Mouse (Mus musculus) kidney, adult 9 months (tissue): Measurements from ENCODE around the gene Tnfrsf11a.
"Not testable (repeated sequence)": the region's sequence is repeated elsewhere in the genome, so short reads cannot be mapped to it uniquely, and the experiment has no call there.

Experiments
- DNase-seq: peaks from one replicate; pipeline ENCODE4 v3.0.0; 2022

Tnfrsf11a gene

GRCm38 (mm10) chr1:105780457-105781364, at the start of gene Tnfrsf11a:
TSS of gene Tnfrsf11a (plus strand) at chr1:105780718.
- peak; percentile 66 for DNase-seq

DNA sequence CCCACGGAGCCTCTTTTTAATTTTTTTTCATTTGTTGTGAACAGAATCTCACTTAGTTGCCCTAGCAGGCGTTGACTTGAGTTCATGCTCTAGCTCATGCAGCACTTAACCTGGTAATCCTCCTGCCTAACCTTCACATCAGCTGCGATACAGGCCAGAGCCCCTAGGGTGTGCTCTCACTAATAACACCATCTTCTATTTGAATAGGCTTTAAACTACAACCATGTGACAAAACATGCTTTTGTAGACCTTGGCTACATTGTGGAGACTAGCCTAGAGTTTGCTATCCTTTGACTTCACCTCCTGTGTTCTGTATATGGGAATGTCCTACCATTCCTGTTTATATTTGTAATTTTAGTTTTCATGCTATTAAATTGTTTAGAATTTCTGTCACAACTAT, 45.2 kb upstream of the Tnfrsf11a start:
- peak; percentile 13 for DNase-seq

DNA sequence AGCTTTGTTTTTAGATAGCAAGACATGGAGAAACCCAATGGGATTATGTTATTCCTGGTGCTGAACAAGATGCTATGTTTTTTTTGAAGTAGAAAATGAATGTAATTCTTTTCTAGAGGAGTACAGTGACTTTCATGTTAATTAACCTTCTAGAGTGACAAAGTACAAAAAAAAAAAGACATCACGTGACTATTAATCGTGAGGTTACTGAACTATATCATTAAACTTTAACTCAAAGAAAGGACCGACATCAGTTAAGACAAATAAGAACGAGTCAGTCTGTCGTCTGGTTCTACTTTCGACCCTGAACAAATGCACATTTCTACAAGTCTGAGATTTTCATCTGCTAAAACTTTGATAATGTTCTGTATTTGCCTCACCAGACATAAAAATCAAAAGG, 42.2 kb upstream of the Tnfrsf11a start:
- peak; percentile 55 for DNase-seq

- DNase-seq = no peak
Observed at GRCm38 (mm10) chr1:105739493-105739892, 41.0 kb upstream of the Tnfrsf11a start.

DNA sequence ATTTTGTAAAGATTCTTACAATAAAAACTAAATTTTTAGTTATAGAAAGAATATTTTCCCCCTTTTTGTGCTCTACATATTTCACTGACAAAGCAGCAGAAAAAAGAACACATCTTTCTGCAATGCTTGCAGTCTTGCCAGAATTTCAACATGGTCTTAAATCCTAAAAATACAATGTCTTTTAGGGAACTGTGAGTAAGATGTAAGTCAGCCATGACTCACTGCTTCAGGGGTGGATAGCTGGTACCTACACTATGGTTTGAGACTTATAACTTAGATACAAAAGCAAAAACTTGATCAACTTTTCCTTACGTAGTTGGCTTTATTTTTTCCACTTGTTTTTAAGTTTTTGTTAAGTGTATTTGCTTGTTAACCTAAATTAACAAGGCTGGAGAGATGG, 38.0 kb upstream of the Tnfrsf11a start:
- no peak for DNase-seq

- peak; percentile 67 for DNase-seq
Observed at GRCm38 (mm10) chr1:105746444-105746843, 34.1 kb upstream of the Tnfrsf11a start.

- DNase-seq = no peak
Observed at GRCm38 (mm10) chr1:105746858-105747596, 33.5 kb upstream of the Tnfrsf11a start.

- peak; percentile 65 for DNase-seq
Observed at GRCm38 (mm10) chr1:105748091-105748799, 32.3 kb upstream of the Tnfrsf11a start.

DNA sequence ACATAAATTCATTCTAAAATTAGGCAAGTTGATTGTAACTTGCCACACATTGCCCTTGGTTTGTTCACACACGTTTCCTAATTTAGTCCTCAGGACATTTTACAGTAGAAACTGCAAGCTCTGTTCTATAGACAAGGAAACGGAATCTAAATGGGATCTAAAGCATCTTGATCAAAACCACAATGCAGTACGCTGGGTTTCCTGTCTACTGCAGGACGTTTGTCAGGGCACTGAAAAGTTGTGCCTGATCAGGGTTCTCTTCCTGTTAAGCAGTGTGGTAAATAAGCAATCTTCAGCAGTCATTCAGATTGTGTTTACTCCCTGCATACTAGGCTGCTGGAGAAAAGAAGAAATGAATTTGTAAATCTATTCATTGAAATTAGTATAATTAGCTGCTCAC, 28.3 kb upstream of the Tnfrsf11a start:
- no peak for DNase-seq

DNA sequence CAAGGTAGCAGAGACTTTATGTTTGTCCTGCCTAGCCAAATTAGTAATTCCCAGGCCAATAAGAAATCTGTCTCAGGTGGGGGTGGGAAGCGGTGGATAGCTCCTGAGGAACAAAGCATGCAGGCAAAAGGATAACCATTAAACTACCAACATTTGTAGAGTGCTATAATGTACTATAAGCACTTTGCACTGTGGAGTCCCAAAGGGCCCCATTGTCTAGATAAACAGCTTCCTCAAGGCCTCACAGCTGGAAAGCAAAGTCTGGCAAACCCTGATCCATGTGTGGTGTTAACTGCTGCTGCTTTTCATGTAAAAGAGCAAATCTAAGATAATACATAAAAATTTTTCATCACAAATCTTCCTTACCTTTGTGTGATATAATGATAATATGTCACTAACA, 27.6 kb upstream of the Tnfrsf11a start:
- DNase-seq = no peak

- DNase-seq = no peak
Observed at GRCm38 (mm10) chr1:105758798-105759197, 21.7 kb upstream of the Tnfrsf11a start.

DNA sequence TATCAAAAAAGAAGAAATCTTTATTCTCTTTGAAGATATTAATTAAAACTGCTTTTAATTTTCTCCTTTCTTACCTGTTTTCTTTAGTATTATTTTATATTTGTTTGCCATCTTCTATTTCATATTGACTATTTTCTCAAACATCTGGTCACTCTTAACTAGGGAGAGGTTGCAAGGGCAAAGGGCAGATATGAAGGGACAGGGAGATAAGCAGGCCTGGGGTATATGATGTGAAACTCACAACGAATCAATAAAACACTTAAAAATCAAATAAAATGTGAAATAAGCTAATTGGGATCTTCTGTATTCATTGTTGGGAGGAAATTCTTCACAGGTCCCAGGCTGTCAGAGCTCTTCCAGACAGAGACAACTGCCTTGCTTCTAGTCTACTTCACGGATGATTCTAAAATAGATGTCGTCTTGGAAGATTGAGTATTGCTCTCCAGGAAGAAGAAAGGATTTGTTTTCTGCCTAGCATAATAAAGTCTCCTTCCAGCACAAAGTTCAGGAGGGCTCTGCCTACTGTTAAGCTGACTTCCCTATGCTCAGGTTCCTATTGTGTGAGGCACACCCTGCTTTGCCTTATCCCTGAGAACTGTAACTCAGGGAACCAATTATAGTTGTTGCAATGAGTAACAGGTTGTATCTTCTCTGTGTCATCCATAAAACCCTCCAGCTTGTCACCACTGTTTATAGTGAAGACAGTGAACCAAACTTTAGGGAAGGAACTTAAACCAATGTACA, 20.9 kb upstream of the Tnfrsf11a start:
- DNase-seq = no peak

DNA sequence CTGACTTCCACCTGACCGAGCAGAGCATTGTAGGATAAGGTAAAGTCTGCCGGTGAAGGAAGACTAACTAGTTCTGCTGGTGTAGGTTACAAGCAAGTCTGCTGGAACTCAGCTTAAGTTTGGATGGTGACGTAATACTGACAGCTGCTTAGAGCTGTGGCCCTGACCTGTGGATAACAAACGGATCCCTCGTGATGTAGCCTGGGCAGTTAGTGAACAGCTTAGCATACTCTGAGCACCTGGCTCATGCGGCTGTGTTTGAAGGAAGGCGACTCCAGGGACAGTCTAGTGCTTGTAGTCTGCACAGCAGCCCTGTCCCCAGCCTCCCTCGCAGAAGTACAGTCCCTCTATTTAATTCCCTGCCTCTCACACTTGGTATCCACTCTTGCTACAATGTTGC, 14.9 kb upstream of the Tnfrsf11a start:
- DNase-seq = no peak

DNA sequence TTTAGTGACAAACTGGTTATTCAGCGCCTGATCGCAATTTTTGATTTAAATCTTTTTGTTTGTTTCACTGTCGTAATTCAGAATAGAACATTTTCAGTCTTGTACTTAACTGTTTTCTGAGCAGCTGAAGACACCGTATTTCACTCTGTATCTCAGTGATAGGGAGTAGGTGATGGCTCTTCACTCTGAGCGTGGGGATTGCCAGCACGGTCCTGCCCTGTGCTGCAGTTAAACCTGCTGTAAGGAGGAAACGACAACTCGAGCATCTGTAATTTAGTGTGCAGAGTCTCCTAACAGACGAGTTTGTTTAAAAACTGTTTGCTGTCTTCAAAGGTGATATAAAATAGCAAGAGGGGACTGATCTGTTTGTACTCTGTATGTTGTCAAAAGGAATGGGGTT, 14.4 kb upstream of the Tnfrsf11a start:
- not testable (repeated sequence) for DNase-seq

DNA sequence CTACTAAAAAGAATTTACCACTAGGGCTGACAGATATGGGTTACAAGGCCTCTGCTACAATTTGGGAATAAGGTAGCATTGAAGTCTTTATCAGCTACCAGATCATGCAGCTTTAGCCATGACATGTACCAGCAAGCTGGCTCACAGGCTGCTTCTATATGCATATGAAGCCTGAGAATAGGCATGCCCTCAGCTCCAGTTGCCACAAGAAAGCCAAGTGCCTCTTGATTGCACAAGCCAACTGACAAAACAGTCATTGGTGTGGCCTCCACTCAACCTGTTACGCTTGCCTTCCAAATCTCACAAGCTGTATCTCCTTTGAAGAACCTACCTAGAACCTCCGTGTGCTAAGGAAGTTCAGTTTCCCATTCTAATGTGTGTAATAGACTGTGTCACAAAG, 12.1 kb upstream of the Tnfrsf11a start:
- no peak for DNase-seq

- DNase-seq = no peak
Observed at GRCm38 (mm10) chr1:105770685-105771084, 9.8 kb upstream of the Tnfrsf11a start.

DNA sequence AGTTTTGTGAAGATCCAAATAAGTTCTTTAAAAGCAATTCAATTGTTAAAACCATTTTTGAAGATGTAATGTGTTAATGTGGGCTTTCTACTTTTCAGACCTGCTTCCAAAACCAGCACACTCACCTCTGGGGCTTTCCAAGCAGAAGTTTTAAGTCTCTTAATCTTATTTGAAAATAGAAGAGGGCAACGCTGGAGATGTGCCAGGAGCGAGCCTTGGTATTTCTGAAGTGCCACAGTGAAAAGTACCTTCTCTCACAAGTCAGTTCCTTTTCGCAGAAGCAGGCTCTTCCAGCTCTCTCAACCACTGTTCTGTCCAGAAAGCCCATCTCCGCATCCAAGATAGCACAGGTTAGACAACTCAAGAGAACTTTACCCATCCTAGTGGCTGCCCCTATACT, 4.1 kb upstream of the Tnfrsf11a start:
- DNase-seq = no peak

GRCm38 (mm10) chr1:105780079-105780456, 450 bp upstream of the Tnfrsf11a start:
- no peak for DNase-seq

GRCm38 (mm10) chr1:105781391-105782146, 1.1 kb downstream of the Tnfrsf11a start:
- peak; percentile 29 for DNase-seq

DNA sequence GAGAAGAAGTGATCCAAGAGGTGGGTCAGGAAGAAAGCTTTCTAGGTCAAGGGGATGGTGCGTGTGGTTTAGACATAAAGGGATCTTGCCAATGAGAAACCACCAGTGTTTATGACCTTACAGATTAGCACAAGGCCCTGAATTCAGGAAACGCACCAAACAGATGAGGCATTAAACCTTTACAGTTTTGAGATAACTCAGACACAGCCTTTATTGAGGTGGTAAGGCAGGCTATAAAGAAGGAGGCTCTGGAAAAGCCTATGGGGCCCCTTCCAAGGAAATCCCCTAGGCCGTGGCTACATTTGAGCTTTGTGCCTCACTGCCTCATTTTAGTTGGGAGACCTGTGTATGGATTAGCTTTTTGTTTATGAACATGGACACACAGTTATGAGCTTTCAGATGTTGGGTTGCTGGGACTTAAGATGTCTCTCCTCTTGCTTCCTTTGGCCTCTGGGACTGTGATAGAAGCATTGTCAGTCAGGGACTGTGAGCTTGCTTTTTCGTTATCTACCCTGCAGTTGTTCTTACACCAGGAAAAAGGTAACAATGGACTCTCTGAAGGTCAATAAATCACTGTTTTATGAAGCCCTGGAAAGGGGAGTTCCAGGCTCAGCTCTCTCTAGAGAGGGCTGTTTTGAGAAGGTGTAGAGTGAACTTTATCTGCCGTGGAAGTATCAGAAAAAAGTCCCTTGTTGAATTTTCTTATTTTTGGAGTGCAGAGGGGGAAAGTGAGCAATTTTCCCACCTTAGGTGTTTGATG, 3.9 kb downstream of the Tnfrsf11a start:
- DNase-seq = no peak

DNA sequence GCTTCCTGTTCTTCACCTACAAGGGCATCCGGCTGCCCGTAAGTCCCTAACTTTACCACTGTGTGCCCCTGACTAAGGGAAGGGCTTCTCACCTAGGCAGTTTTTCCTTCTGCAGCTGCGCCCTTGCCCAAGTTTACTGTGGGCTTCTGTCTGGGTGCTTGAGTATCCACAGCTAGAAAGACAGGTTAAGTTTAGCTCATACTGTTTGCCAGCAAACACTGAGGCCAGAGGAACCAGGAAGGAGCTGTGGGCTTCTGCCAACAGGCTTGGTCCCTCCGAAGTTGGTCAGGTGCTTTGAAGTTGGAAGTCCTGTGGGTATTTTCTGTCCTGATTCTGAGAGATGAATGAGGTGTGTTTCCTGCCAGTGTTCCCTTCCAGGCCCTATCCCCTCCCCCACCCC, 4.6 kb downstream of the Tnfrsf11a start:
- DNase-seq = peak; percentile 42
